Mouse (Mus musculus) left cerebral cortex, postnatal 36 days (tissue): ENCODE data around the gene Ipo13. TPM values are rescaled to one million over a fixed set of nuclear protein-coding genes. Genes with fewer than 3 reads are reported as not detected.

Experiments used
- DNase-seq, 2 experiments: peaks; one replicate each; pipeline ENCODE4 v3.0.0; 2021 to 2022; ENCODE audit warnings: low spot score in 2 of 2, mixed read lengths in 1 of 2
- intact Hi-C: fragments of 180-260 bp; cut with DNase I; formaldehyde crosslinking; loops from one replicate; pipeline ENCODE4 v1.15.1; 2025
- total RNA-seq, 2 experiments: library from RNA; stranded (reverse); gene quantifications; 2 replicates each; pipeline ENCODE4 v1.2.3; 2021

Ipo13 gene
- total RNA-seq, 2 experiments from 2014 or later = 119 to 122 TPM

GRCm38 (mm10) chr4:117917402-117917801, 2.6 kb upstream of the Ipo13 start:
- no peak for DNase-seq
- intact Hi-C loops = loop anchor here (10.0 kb wide), 1 partner anchor 377 kb away; the partner anchor contains the start of gene Ptprf

- DNase-seq = no peak
- intact Hi-C loops = loop anchor here (10.0 kb wide), 1 partner anchor 378 kb away; the partner anchor contains the start of gene Ptprf
These were observed 1.6 kb upstream of the Ipo13 start for GRCm38 (mm10) chr4:117916386-117916785.

DNA sequence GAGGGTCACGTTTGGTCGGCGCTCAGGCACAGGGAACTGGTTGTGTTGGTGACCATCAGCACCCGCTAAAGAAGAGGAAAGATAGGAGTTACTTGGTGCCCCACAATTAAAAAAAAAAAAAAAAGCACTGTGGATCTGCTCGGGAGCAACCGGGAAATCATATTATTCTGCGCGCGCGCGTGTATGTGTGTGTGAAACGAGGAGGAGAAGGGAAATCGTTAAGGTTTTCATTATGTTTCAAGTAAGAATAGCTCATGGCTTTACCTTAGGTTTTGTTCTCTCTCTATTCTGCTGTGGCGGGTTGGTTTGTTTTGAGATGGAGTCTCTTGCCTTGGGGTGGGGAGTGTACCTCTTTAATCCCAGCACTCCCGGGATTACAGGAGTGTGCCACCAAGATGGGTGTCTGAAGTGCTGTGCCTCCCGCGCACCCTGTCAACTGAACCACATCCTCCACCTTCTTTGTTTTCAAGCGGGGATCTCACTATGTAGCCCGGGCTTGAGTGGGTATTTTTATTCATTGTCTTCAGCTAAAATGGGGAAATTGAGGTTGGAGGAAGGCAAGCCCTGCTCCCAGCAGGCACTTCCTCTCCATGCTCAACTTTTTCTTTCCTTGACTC, 798 bp upstream of the Ipo13 start:
- intact Hi-C loops = loop anchor here (2.0 to 10.0 kb wide), 2 partner anchors 29 to 379 kb away; partner anchors contain the start of genes Atp6v0b and Ptprf
- DNase-seq = peak in 1 of 2 experiments; percentile 29

DNA sequence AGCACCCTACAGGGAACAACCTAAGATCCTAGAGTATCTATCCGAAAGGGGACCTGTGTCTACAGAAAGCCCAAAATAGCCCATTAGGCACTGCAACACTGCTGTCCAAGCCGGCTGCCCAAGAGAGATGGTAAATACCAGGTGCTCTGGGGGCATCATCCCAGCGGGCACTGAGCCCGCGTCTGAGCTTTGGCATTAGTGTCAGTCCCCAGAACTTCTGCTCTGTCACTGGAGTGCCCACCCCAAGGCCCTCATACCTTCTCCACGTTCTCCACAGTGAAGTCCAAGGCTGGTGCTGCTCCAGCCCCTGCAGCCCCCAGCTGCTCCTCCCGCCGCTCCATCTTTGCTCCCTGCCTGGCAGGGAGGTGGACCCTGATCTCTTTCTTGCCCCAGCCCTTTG, 768 bp downstream of the Ipo13 start:
- intact Hi-C loops = loop anchor here (2.0 to 10.0 kb wide), 2 partner anchors 27 to 381 kb away; partner anchors contain the start of genes Atp6v0b and Ptprf
- DNase-seq = no peak

DNA sequence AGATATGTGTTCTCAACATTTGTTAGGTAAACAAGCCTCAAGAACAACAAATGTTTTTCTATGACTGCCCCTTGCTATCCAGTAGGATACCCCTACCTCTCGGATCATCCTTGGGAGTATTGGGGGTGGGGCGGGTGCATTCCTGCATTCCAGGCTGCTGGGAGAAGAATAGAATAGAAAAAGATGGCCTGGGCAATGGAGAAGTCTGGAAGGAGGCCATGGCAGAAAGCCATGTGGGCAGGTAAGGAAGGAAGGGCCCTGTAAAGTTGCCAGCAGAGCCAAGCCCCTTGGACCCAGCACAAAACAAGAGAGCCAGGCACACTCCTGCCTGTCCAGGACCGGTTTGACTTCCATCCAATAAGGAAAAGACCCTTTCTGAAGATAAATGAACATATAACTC, 1.4 kb downstream of the Ipo13 start:
- no peak for DNase-seq
- intact Hi-C loops = loop anchor here (10.0 kb wide), 1 partner anchor 381 kb away; the partner anchor contains the start of gene Ptprf

DNA sequence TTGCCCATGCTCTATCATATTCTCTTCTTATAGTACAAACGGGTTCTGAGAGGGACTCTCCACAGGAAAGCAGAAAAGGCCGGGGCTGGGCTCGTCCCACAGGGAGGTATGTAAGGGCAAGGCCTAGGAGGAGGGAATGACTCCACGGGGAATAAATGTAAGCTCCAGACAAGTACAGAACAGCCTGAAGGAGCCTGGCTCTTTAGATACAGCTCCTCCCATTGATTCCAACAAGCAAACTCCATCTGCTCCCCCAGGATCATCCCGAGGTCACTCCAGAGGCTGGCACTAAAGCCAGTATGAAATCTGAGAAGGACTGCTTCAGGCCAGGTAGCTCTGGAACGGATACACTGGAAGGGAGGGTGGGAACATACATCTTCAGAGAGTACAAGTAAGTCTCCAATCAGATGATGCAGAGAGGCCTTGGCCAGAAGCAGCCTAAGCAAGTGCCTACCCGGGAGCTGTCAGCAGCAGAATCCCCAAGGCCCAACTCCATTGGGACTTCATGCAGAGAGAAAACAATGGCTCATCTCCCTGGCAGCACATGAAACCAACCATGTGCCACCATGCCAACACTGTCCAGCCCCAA, 2.0 kb downstream of the Ipo13 start:
- no peak for DNase-seq
- intact Hi-C loops = loop anchor here (10.0 kb wide), 1 partner anchor 382 kb away; the partner anchor contains the start of gene Ptprf

GRCm38 (mm10) chr4:117912131-117912561, 2.7 kb downstream of the Ipo13 start:
- DNase-seq = no peak
- intact Hi-C loops = loop anchor here (10.0 kb wide), 1 partner anchor 383 kb away; the partner anchor contains the start of gene Ptprf

DNA sequence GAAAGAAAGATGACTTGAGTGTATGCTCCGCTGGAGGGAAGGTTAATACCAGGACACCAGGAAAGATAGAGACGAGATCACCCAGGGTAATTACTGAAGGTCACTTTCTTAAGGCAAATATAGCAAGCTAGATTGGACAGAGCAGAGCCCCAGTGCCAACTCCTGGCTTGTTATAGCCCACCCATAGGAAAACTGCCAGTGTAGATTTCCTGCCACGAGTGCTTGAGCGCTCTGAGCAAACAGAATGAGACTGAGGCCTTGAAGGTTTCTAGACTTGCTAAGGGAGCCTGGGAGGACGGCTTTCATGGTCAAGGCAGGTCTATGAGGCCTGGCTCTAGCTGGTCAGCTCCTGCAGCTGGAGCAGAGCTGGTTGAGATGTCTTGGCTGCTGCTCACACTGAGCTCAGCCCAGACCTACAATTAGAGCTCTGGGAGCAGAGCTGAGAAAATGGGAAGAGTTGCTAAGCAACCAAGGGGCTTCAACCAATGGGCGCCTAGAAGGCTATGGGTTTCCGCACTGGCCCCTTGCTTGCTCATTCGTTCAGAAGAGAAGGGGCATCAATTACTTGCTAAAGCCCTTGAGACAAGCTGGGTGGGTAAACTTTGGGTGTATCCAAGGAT, 5.9 kb downstream of the Ipo13 start:
- peak; percentile 40 to 43 for DNase-seq
- intact Hi-C loops = no loop called here

DNA sequence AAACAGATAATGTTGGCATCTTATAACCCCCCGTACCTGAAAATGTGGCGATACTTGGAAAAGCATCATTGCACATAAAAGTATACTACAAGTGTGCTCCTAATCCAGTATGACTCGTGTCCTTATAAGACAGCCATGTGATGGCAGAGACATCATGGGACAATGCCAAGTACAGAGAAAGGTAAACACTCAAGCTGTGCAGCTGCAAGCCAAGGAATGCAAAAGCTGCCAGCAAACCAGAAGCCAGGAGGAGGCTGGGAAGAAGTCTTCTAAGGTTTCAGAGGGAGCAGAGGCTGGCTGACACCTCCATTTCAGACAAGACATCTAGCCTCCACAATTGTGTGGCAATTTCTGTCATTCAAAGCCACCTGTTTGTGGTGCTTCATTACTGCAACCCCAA, 8.6 kb downstream of the Ipo13 start:
- DNase-seq = no peak
- intact Hi-C loops = no loop called here

- intact Hi-C loops = no loop called here
- no peak for DNase-seq
These were observed 10.0 kb downstream of the Ipo13 start for GRCm38 (mm10) chr4:117904761-117905160.

DNA sequence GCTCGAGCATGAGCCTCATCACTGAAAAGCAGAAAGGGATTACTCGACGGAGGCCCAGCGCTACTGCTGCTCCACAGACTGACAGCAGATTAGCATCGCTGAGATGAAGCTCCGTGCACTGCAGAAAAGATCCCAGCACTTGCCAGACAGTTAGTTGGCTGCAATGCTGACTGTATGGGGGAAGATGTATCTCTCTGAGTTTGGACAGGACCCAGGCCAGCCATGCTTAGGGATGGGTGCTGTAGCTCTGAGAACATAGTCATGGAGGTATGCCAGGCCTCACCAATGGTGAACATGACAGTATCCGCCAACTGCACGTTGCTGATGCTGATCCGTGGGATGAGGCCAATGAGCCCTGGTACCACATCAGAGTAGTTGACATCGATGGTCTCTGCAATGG, 10.7 kb downstream of the Ipo13 start:
- DNase-seq = peak; percentile 66 to 67
- intact Hi-C loops = no loop called here

GRCm38 (mm10) chr4:117898111-117898510, 16.7 kb downstream of the Ipo13 start:
- intact Hi-C loops = no loop called here
- DNase-seq = no peak

- no peak for DNase-seq
- intact Hi-C loops = no loop called here
These were observed 18.8 kb downstream of the Ipo13 start for GRCm38 (mm10) chr4:117896031-117896430.

DNA sequence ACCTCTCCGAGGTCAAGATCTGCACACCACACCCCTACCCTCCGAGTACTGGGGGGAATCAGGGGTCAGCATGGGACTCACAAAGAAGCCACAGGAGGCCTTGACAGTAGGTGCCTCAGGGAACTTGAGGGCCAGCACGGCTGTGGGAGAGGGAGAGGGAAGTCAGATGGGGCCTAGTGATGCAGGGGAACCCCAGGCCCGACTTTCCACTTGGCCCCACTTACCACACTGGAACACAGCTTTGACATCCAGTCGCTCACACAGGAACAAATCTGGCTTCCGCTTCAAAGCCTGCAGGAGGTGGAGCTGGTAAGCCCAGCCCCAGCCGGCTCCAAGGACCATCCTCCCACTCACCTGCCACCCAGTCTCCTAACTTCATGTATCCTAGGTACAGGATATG, 19.5 kb downstream of the Ipo13 start:
- no peak for DNase-seq
- intact Hi-C loops = no loop called here

DNA sequence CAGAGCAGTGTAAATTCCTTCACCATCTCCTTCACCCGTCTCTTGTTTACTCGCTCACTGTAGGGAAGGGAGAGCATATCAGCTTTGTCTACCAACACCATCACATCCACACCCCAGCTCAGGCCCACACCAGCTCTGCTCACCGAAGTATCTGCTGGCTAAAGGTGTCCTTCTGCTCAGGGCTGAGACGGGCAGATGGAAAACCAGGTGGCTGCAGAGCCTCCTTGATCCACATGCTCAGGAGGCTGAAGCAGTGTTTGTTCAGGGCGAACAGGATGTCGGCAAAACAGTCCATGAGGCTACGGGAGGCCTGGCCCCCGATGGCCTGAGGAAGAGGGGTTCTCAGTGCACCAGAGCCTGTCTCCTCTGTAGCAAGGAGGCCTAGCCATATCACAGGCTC, 20.2 kb downstream of the Ipo13 start:
- intact Hi-C loops = no loop called here

GRCm38 (mm10) chr4:117893376-117893775, 21.4 kb downstream of the Ipo13 start:
- intact Hi-C loops = no loop called here
- no peak for DNase-seq

More for the DNA sequence above, 20.2 kb downstream of the Ipo13 start:
- no peak for DNase-seq

DNA sequence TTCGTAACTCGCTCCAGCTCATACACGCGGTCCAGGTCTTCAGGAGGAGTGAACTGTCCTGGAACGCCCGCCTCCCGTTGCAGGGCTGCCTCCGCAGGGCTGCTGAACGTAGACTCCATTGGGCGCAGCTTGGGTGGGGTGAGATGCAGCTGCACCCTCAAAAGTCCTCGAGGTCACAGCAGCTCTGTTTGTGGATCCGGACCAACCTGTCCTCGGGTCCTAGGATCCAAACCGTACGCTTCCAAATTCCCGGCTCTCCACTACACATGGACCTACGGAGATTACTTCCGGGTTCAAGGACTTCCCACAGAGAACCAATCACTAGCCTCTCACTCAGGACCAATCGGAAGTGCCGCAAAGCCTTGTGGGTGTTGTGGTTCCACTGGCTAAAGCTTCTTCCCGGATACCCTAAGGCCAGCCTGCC, 23.0 kb downstream of the Ipo13 start, which contains the start of gene Dph2:
Gene Dph2, minus strand, starts transcription at position 295 of the 424 bp plus-strand sequence.
- intact Hi-C loops = no loop called here

DNA sequence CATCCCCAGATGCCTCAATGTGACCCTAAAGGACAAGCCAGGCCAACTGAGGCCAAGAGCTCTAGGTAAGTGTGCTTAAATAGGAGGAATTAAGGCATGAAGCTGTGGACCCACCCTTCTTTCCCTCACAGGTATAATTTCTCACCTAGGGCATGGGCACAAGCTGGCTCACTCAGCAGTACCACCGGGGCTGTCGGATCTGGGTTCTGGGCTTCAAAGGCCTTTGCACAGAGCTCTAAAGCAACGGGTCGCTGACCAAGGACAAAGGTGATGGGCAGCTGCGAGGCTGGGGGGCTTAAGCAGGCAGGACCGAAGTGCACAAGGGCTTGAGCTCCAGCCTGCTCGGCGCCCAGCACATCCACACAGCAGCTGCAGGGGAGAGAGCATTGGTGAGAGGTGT, 24.0 kb downstream of the Ipo13 start:
- no peak for DNase-seq
- intact Hi-C loops = no loop called here

More for the DNA sequence above, 23.0 kb downstream of the Ipo13 start, which contains the start of gene Dph2:
- DNase-seq = peak; percentile 77 to 82

- no peak for DNase-seq
- intact Hi-C loops = no loop called here
These were observed 24.8 kb downstream of the Ipo13 start for GRCm38 (mm10) chr4:117890031-117890430.

DNA sequence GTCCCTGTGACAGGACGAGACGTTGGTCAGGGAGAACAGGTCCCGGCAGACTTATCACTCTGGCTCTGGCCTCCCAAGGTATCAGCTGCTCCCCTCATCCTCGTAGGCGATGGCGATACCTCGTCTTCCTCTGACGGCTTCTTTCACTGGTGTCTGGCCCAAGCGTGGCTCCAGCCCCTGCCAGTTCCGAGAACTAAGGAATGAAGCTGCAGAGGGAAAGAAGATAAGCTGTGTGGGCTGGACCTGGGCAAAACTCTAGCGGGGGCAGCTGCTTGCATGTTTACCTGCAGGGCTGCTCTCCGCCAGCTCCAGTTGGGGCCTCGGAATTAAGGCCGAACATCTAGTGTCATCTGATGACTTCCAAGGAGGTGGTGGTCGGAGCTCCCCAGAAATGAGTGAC, 25.3 kb downstream of the Ipo13 start:
- intact Hi-C loops = no loop called here
- no peak for DNase-seq
